Mouse (Mus musculus) ovary, adult 18-20 months (tissue): ENCODE results near the gene Ecel1.

Experiments
- DNase-seq: peaks from one replicate; pipeline ENCODE4 v3.0.0; 2022; ENCODE audit warnings: low spot score, mixed read lengths

The Ecel1 gene

DNA sequence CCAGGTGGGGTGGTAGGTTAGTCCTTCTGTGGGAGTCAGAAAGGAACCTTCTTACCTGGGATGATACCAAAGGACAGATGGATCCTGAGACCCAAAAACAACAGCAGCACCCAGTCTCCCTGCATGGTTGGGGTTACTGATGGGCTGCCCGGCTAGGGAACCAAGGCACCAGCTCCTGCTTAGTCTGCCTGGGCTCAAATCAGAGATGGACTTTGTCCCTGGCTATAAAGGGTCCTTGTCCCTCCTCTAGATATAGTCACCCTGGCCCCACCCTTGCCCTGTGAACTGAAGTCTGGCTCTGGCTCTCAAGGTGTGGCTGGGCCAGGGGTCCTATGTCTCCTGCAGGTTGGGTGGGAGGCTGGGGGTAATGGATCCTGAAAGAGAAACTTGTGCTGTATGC, 54.9 kb downstream of the Ecel1 start, which contains the start of gene Alpi:
Gene Alpi, minus strand, starts transcription at position 196 of the 400 bp plus-strand sequence.
- no peak for DNase-seq

DNA sequence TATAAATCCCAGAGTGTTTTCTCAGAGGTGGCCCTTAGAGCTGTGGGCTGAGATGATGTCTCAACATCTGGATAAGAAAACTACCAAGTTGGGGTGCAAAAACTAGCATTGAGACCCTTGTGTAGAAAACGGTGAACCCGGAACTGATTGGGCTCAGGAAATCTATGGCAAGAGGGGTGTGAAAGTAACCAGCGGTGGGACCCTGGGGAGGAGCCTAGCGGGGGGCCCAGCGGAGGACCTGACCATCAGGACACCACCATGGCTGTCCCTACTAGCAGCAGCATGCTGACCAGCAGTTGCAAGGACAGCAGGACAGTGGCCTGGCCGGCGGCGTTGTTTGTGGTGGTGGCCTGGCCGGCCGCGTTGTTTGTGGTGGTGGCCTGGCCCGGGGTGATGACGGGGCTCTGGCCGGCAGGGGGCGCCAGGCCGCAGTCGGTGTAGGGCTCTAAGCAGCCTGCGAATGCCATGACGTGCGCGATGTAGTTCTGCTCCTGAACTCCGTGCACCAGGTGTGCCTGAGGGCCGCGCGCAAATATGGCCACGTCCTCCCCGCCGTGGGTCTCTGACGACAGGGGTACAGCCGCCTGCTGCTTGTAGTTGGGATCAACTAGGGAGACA, 57.9 kb downstream of the Ecel1 start:
- no peak for DNase-seq
